Mouse (Mus musculus) lung, embryonic 15.5 days (tissue): ENCODE measurements at regions not wholly inside any gene's neighbourhood (a gene's known extent, or its start where the extent isn't known, plus 50 kb on each side); places are given as distances from the start of the nearest gene placed in this dataset.

Experiments
- ATAC-seq: fragments of 200-750 bp; cut with Nextera tagmentation; 2 replicates; pipeline ENCODE4 v1.8.0; 2017; ENCODE audit warnings: moderate number of reproducible peaks, borderline replicate concordance; ENCODE audit not compliant: low FRiP score, low TSS enrichment; ENCODE audit errors: extremely low read depth
- H3K27ac ChIP-seq: fragments of 300-500 bp; sonication (generic); 2 replicates; pipeline ENCODE4 v1.5.1; 2015; ENCODE audit warnings: moderate library complexity, mild to moderate bottlenecking, inconsistent platforms
- H3K27me3 ChIP-seq: fragments of 300-500 bp; sonication (generic); 2 replicates; pipeline ENCODE4 v1.6.1; 2015; ENCODE audit warnings: inconsistent platforms
- H3K36me3 ChIP-seq: fragments of 300-500 bp; sonication (generic); 2 replicates; pipeline ENCODE4 v1.6.1; 2015; ENCODE audit warnings: inconsistent platforms
- H3K4me1 ChIP-seq: fragments of 300-500 bp; sonication (generic); 2 replicates; pipeline ENCODE4 v1.6.1; 2015; ENCODE audit warnings: inconsistent platforms
- H3K4me2 ChIP-seq: fragments of 300-500 bp; sonication (generic); 2 replicates; pipeline ENCODE4 v1.6.1; 2015; ENCODE audit warnings: inconsistent platforms, mild to moderate bottlenecking, moderate library complexity
- H3K4me3 ChIP-seq: fragments of 300-500 bp; sonication (generic); 2 replicates; pipeline ENCODE4 v1.5.1; 2015; ENCODE audit warnings: mild to moderate bottlenecking, inconsistent platforms
- H3K9ac ChIP-seq: fragments of 300-500 bp; sonication (generic); 2 replicates; pipeline ENCODE4 v1.6.1; 2015; ENCODE audit warnings: inconsistent platforms
- H3K9me3 ChIP-seq: fragments of 300-500 bp; sonication (generic); 2 replicates; pipeline ENCODE4 v1.6.1; 2016; ENCODE audit warnings: inconsistent platforms
- WGBS: fragments of 180-500 bp; shearing (Covaris S2); methylation state at CpG from one replicate; pipeline ENCODE4 v1.1.7; 2015; 5-methylcytosine and 5-hydroxymethylcytosine counted together

GRCm38 (mm10) chr5:136628502-136628901 is 61.2 kb upstream of the Cux1 start:
- Histone ChIP-seq H3K27me3 (no peaks in the 10 kb centered on the region), H3K4me2 (no peak overlapping the region), H3K36me3 (no peaks in the 10 kb centered on the region), H3K9ac (no peak overlapping the region), H3K4me1 (no peaks in the 10 kb centered on the region), H3K27ac (no peak overlapping the region), H3K9me3 (no peaks in the 10 kb centered on the region), H3K4me3 (no peak overlapping the region)
- 94% methylated on average over 5 of the region's 5 CpGs for WGBS
- no peak for ATAC-seq

GRCm38 (mm10) chr5:136632286-136632685 is 60.7 kb upstream of the Myl10 start:
- Histone ChIP-seq H3K4me3 (no peak overlapping the region), H3K27ac (no peak overlapping the region), H3K4me2 (no peak overlapping the region), H3K27me3 (no peaks in the 10 kb centered on the region), H3K9ac (no peak overlapping the region), H3K9me3 (no peaks in the 10 kb centered on the region), H3K36me3 (no peaks in the 10 kb centered on the region), H3K4me1 (no peaks in the 10 kb centered on the region; the same call in 1 of the 2 replicates)
- ATAC-seq, result no peak
- 89% methylated on average over 5 of the region's 5 CpGs for WGBS

DNA sequence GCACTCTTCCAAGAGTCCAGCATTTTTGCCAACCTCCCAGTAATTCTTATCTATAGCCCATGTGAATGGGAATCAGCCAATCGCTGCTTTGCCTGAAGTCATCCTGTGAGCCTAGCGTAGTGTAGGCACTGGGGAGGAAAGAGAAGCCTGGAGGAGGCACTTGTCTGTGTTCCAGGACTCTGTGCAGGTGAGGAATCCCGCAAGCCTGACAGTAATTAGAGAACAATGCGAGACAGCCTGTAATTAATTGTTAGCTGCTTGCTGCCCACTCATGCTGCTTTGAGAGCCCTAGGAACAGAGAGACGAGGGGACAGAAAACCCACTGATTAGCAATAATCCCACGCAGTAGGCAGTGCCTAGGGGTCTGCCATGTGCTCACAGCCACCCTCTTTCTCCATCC is 59.0 kb upstream of the Myl10 start:
- no peaks in the 10 kb centered on the region for H3K9me3 ChIP-seq
- no peaks in the 10 kb centered on the region for H3K36me3 ChIP-seq
- no peaks in the 10 kb centered on the region for H3K27me3 ChIP-seq

DNA sequence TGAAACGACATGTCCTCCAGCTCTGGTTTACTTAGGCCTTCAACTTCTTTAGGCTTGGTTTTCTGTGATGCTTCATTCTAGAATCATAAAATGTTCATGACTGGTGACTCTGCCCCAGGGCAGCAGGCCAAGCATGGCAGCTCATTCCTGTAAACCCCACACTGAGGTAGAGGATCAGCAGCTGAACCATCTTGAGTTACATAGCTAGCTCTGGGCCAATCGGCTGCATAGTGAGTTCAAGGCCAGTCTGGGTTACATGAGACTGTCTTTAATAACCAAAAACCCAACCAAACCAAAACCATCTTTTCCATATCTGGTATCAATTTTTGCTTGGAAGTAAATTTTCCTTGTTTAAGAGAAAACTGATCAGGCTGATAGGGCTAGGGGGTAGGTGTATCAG is 57.8 kb upstream of the Myl10 start:
- Histone ChIP-seq H3K27ac (no peak overlapping the region), H3K4me1 (peaks cover 16% of the 10 kb centered on the region; the same call in 1 of the 2 replicates), H3K27me3 (no peaks in the 10 kb centered on the region), H3K4me2 (no peak overlapping the region), H3K4me3 (no peak overlapping the region), H3K9ac (no peak overlapping the region), H3K9me3 (no peaks in the 10 kb centered on the region), H3K36me3 (no peaks in the 10 kb centered on the region)
- ATAC-seq, result no peak
- 83% methylated on average over 2 of the region's 2 CpGs for WGBS

More for the DNA sequence above, 59.0 kb upstream of the Myl10 start:
- Histone ChIP-seq H3K4me3 (no peak overlapping the region), H3K9ac (no peak overlapping the region), H3K4me2 (no peak overlapping the region), H3K4me1 (peaks cover 14% of the 10 kb centered on the region; the same call in 1 of the 2 replicates), H3K27ac (no peak overlapping the region)
- ATAC-seq, result no peak
- whole genome bisulfite sequencing, result 68% methylated on average over 6 of the region's 6 CpGs

DNA sequence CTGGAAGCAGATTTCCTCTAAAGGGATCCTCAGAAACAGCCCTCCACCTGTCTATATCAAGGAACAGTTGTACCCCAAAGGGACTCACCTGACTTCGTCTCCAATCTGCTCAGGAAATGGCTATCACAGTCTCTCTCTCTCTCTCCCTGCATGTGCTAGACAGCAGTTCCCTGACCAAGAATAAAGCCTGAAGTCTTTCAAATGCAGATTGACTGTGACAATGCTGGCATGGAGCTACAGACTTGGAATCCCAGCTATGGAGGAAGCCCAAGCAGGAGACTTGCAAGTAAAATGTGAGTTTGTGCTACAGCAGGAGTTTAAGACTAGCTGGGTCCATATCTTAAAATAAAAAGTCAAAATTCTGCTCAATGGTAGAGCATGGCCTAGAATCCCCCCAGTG is 56.5 kb upstream of the Myl10 start:
- no peak for ATAC-seq
- H3K9me3 ChIP-seq, result no peaks in the 10 kb centered on the region
- no peaks in the 10 kb centered on the region; the same call in 1 of the 2 replicates for H3K27me3 ChIP-seq
- no peak overlapping the region for H3K27ac ChIP-seq
- no peaks in the 10 kb centered on the region for H3K36me3 ChIP-seq
- no peak overlapping the region for H3K4me3 ChIP-seq
- peaks cover 16% of the 10 kb centered on the region; the same call in 1 of the 2 replicates for H3K4me1 ChIP-seq
- H3K4me2 ChIP-seq, result no peak overlapping the region
- no peak overlapping the region for H3K9ac ChIP-seq
- 52% methylated on average over 1 of the region's 1 CpGs for WGBS

- WGBS, result 34% methylated on average over 11 of the region's 11 CpGs
- H3K4me2 ChIP-seq, result peak overlapping the region; percentile 30; the same call in 1 of the 2 replicates
Observed at GRCm38 (mm10) chr5:136637872-136638271, 55.1 kb upstream of the Myl10 start.

DNA sequence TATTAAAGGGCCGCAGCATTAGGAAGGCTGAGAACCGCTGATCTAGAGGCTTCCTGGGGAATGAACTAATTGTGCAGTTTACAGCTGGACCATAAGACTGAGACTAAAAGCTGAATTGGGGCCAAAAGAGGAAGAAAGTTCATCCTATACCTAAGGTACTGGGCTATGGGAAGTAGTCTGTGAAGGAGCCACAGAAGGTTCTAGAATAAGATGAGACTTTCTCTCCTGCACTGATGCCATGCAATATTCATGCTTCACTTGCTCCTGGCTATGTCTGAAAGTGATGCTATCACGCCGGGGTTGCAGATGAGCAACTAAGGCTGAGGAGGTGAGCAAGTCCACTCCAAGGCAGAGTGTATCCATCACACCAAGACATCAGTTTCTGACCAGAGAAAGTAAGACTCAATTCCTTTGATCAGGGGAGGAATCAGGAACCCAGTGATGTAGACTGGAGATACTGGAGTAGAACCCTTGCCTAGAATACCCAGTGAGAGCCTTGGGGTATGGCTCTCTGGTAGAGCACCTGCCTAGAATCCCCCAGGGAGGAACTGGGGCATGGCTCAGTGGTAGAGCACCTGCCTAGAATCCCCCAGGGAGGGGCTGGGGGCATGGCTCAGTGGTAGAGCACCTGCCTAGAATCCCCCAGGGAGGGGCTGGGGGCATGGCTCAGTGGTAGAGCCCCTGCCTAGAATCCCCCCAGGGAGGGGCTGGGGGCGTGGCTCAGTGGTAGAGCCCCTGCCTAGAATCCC is 51.9 kb upstream of the Myl10 start:
- H3K27ac ChIP-seq, result no peak overlapping the region
- ATAC-seq, result no peak
- no peaks in the 10 kb centered on the region for H3K9me3 ChIP-seq
- no peak overlapping the region for H3K4me3 ChIP-seq
- no peaks in the 10 kb centered on the region; the same call in 1 of the 2 replicates for H3K27me3 ChIP-seq
- H3K4me1 ChIP-seq, result peaks cover 16% of the 10 kb centered on the region
- 80% methylated on average over 5 of the region's 5 CpGs for WGBS
- no peak overlapping the region for H3K9ac ChIP-seq
- no peaks in the 10 kb centered on the region for H3K36me3 ChIP-seq
- no peak overlapping the region for H3K4me2 ChIP-seq

More at GRCm38 (mm10) chr5:136637872-136638271, 55.1 kb upstream of the Myl10 start:
- ATAC-seq, result peak; percentile 60
- Histone ChIP-seq H3K4me3 (no peak overlapping the region), H3K27ac (peak overlapping the region; percentile 72), H3K4me1 (peaks cover 16% of the 10 kb centered on the region), H3K9ac (no peak overlapping the region), H3K27me3 (no peaks in the 10 kb centered on the region; the same call in 1 of the 2 replicates), H3K36me3 (no peaks in the 10 kb centered on the region), H3K9me3 (no peaks in the 10 kb centered on the region)

DNA sequence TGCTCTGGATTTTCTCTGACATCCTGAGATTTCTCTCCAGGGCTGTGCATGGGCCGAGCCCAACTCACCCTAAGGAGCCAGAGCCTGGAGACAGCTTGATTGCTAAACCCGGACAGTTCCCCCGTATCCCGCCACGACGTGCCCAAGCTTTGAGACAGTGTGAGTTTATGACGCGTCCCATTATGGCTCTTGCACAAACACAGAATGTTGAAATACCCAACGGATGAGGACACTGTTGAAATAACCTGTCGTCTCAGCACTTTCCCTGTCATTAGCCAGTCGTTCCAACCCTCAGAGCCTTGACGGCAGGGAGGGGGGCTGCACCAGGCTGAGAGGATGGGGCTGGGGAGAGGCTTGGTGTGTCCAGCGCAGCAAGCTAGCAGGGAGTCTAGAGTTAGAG is 50.7 kb upstream of the Myl10 start:
- H3K9ac ChIP-seq, result no peak overlapping the region
- peaks cover 16% of the 10 kb centered on the region for H3K4me1 ChIP-seq
- H3K9me3 ChIP-seq, result no peaks in the 10 kb centered on the region
- H3K27ac ChIP-seq, result no peak overlapping the region
- 46% methylated on average over 13 of the region's 13 CpGs for WGBS
- H3K36me3 ChIP-seq, result no peaks in the 10 kb centered on the region
- no peak for ATAC-seq
- H3K27me3 ChIP-seq, result no peaks in the 10 kb centered on the region; the same call in 1 of the 2 replicates
- no peak overlapping the region for H3K4me3 ChIP-seq
- H3K4me2 ChIP-seq, result no peak overlapping the region
